Mouse (Mus musculus): ENCODE results near the gene Rfx3. TPM values are rescaled to one million over a fixed set of nuclear protein-coding genes. Genes with fewer than 3 reads are reported as not detected.
A peak's percentile ranks its signal among the peaks of the same experiment; 100 is the strongest.

Rfx3 gene
- total and polyA plus RNA-seq, 3 experiments: 0.76 to 1.4 (median 1.2) TPM

GRCm38 (mm10) chr19:27780030-27780429, 230.9 kb downstream of the Rfx3 start:
- peak; percentile 46 for DNase-seq (ENCODE audit: extremely low read depth)
- no peaks in the 10 kb centered on the region for H3K4me1 ChIP-seq (ENCODE audit: control insufficient read depth in 1 of 2, insufficient read depth in 2 of 2)
- no peak overlapping the region for H3K4me2 ChIP-seq (ENCODE audit: insufficient read depth, low read depth, poor library complexity, severe bottlenecking)
- H3K27me3 ChIP-seq (replicated peaks): no peaks in the 10 kb centered on the region
- no peak overlapping the region for H3K27ac ChIP-seq (ENCODE audit: insufficient read depth, low read depth)
- H3K9ac ChIP-seq (ENCODE audit: insufficient read depth, low read depth): no peak overlapping the region
- H3K79me2 ChIP-seq (replicated peaks; ENCODE audit: control insufficient read depth, extremely low read depth, insufficient read depth, poor library complexity, severe bottlenecking): no peaks in the 10 kb centered on the region
- no peak overlapping the region for H3K4me3 ChIP-seq (replicated peaks in 1 of 3; ENCODE audit: low read depth in 2 of 3, low read length in 2 of 3, poor library complexity in 1 of 3)
- in situ Hi-C loops (cut with MboI; ENCODE audit: low pct_ligation_motif_present, low pct_unique_long_range_greater_than_20kb, low sequenced_read_pairs): no loop called here
- TF ChIP-seq KAT2A (IDR thresholded peaks at IDR 0.05; ENCODE audit: insufficient replicate concordance, low read length) (no peak), CHD1 (IDR thresholded peaks at IDR 0.05; ENCODE audit: low read depth, low read length) (no peak), NRF1 (IDR thresholded peaks at IDR 0.05; ENCODE audit: low read depth, low read length) (no peak), CTCF (conservative IDR thresholded peaks at IDR 0.05 in 1 of 2, IDR thresholded peaks at IDR 0.05 in 1 of 2; ENCODE audit: low read depth in 2 of 2, low read length in 2 of 2) (peak; percentile 29 to 54; a peak in 3 of 4 replicates), RAD21 (IDR thresholded peaks at IDR 0.05; ENCODE audit: low read depth, low read length) (peak; percentile 24), SMC3 (IDR thresholded peaks at IDR 0.05; ENCODE audit: low read depth, low read length) (peak; percentile 18; the same call in 1 of the 2 replicates)
- dilution Hi-C loops (cut with MboI; ENCODE audit: extremely low pct_ligation_motif_present, extremely low pct_unique_long_range_greater_than_20kb, low sequenced_read_pairs): no loop called here
- no peaks in the 10 kb centered on the region for H3K9me3 ChIP-seq (replicated peaks; ENCODE audit: low read length)
- H3K36me3 ChIP-seq (replicated peaks in 1 of 2; ENCODE audit: control insufficient read depth in 1 of 2, insufficient read depth in 1 of 2, low read length in 1 of 2): peaks cover 0 to 4% of the 10 kb centered on the region in 2 experiments

GRCm38 (mm10) chr19:27770716-27771265, 240.2 kb downstream of the Rfx3 start:
- Histone ChIP-seq H3K4me3 (replicated peaks in 1 of 3; ENCODE audit: low read depth in 2 of 3, low read length in 2 of 3, poor library complexity in 1 of 3) (no peak overlapping the region), H3K9ac (ENCODE audit: insufficient read depth, low read depth) (no peak overlapping the region), H3K36me3 (replicated peaks in 1 of 2; ENCODE audit: control insufficient read depth in 1 of 2, insufficient read depth in 1 of 2, low read length in 1 of 2) (peaks cover 0 to 6% of the 10 kb centered on the region in 2 experiments), H3K4me1 (ENCODE audit: control insufficient read depth in 1 of 2, insufficient read depth in 2 of 2) (no peaks in the 10 kb centered on the region), H3K9me3 (replicated peaks; ENCODE audit: low read length) (no peaks in the 10 kb centered on the region), H3K4me2 (ENCODE audit: insufficient read depth, low read depth, poor library complexity, severe bottlenecking) (no peak overlapping the region), H3K79me2 (replicated peaks; ENCODE audit: control insufficient read depth, extremely low read depth, insufficient read depth, poor library complexity, severe bottlenecking) (no peaks in the 10 kb centered on the region), H3K27ac (ENCODE audit: insufficient read depth, low read depth) (no peak overlapping the region), H3K27me3 (replicated peaks) (no peaks in the 10 kb centered on the region)
- dilution Hi-C loops (cut with MboI; ENCODE audit: extremely low pct_ligation_motif_present, extremely low pct_unique_long_range_greater_than_20kb, low sequenced_read_pairs): no loop called here
- no peak for TF ChIP-seq ZMIZ1 (IDR thresholded peaks at IDR 0.05; ENCODE audit: low read depth, low read length)
- TF ChIP-seq MXI1 (IDR thresholded peaks at IDR 0.05; ENCODE audit: low read depth, low read length): no peak
- no peak for TF ChIP-seq GABPA (IDR thresholded peaks at IDR 0.05; ENCODE audit: insufficient replicate concordance, low read depth, low read length)
- TF ChIP-seq BHLHE40 (IDR thresholded peaks at IDR 0.05; ENCODE audit: low read depth, low read length): no peak
- TF ChIP-seq IRF4 (IDR thresholded peaks at IDR 0.05; ENCODE audit: low read depth, low read length): no peak
- TF ChIP-seq USF1 (IDR thresholded peaks at IDR 0.05; ENCODE audit: low read depth, low read length): no peak
- no peak for TF ChIP-seq ZC3H11A (IDR thresholded peaks at IDR 0.05; ENCODE audit: low read depth, low read length)
- TF ChIP-seq MAX (IDR thresholded peaks at IDR 0.05; ENCODE audit: low read length): no peak
- no peak for TF ChIP-seq MAFK (IDR thresholded peaks at IDR 0.05; ENCODE audit: insufficient replicate concordance, low read length)
- TF ChIP-seq NRF1 (IDR thresholded peaks at IDR 0.05; ENCODE audit: low read depth, low read length): no peak
- TF ChIP-seq TCF12 (IDR thresholded peaks at IDR 0.05; ENCODE audit: low read depth, low read length): no peak
- no peak for TF ChIP-seq SIN3A (IDR thresholded peaks at IDR 0.05; ENCODE audit: low read length)
- DNase-seq (ENCODE audit: extremely low read depth): no peak
- in situ Hi-C loops (cut with MboI; ENCODE audit: low pct_ligation_motif_present, low pct_unique_long_range_greater_than_20kb, low sequenced_read_pairs): no loop called here

Measured in CH12.LX (cell line).